Mouse (Mus musculus): ENCODE measurements around the gene Fam241b. TPM values are rescaled to one million over a fixed set of nuclear protein-coding genes. Genes with fewer than 3 reads are reported as not detected.

The Fam241b gene
- polyA plus RNA-seq (2015; fragmentation: Nextera tagmentation; extraction: Ambion mirVana) = 0.82 and 1.2 TPM in 2 replicates

DNA sequence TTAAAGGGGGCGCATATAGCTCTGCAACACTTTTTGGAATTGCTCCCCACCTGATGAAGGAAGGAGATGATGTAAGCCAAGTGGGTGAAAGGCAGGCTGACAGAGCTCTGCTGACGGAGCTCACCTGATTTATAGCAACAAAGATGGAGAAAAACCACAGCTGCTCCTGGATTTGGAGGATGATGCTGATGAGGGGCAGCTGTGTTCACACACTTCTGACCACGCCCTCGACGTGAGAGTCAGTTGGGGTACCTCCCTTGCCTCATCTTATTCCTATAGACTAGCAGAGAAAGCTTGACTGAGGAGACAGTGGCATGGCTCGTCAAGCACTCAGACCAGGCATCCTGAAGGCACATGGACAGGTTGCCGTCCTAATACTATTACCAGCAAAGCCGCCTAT, at the start of gene Fam241b:
Gene Fam241b (minus strand): TSS at position 101 of the 400 bp plus-strand sequence.

DNA sequence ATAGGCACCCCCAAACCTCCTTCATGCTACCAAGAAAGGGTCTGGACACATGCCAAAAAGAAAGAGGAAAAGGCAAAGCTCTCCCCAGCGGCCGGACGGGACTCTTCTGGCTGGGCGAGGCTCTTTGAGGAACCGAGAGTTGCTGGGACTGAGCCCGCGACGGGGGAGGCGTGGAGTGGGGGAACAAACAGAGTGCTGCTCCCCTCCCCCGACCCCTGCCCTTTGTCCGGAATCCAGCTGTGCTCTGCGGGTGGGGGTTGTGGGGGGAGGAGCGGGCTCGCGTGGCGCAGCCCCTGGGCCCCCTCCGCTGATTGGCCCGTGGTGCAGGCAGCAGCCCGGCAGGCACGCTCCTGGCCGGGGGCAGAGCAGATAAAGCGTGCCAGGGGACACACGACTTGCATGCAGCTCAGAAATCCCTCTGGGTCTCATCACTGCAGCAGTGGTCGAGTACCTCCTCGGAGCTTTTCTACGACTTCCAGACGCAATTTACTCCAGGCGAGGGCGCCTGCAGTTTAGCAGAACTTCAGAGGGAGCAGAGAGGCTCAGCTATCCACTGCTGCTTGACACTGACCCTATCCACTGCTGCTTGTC, 10.9 kb downstream of the Fam241b start, which contains the start of gene Neurog3:
Gene Neurog3 (plus strand): TSS at position 400 of the 591 bp plus-strand sequence.

Other genes with a start within 250 kb of the Fam241b start
- 1.4 and 1.6 TPM in 2 replicates for gene Col13a1, start 164.8 kb downstream of the Fam241b start, polyA plus RNA-seq (2015; fragmentation: Nextera tagmentation; extraction: Ambion mirVana)
- not detected in 2 replicates for gene Neurog3, start 10.8 kb downstream of the Fam241b start, polyA plus RNA-seq (2015; fragmentation: Nextera tagmentation; extraction: Ambion mirVana)
- gene Tspan15, start 87.3 kb upstream of the Fam241b start, polyA plus RNA-seq (2015; fragmentation: Nextera tagmentation; extraction: Ambion mirVana) = 25.2 and 25.6 TPM in 2 replicates
- not detected in 2 replicates for gene Tacr2, start 108.5 kb upstream of the Fam241b start, polyA plus RNA-seq (2015; fragmentation: Nextera tagmentation; extraction: Ambion mirVana)
- gene Hk1, start 236.0 kb upstream of the Fam241b start, polyA plus RNA-seq (2015; fragmentation: Nextera tagmentation; extraction: Ambion mirVana) = 10.8 and 12.1 TPM in 2 replicates

Data from skeletal muscle tissue, postnatal 0 days (tissue).